Mouse (Mus musculus) midbrain, embryonic 16.5 days (tissue): ENCODE measurements around the gene Gm21861. TPM values are rescaled to one million over a fixed set of nuclear protein-coding genes. Genes with fewer than 3 reads are reported as not detected.
"Not testable (repeated sequence)": the region's sequence is repeated elsewhere in the genome, so short reads cannot be mapped to it uniquely, and the experiment has no call there.

Experiments used
- ATAC-seq: fragments of 200-750 bp; cut with Nextera tagmentation; 2 replicates; pipeline ENCODE4 v1.8.0; 2017; ENCODE audit warnings: moderate TSS enrichment
- H3K27ac ChIP-seq: fragments of 300-500 bp; sonication (generic); 2 replicates; pipeline ENCODE4 v1.5.1; 2014; ENCODE audit warnings: mild to moderate bottlenecking, low read length, mixed read lengths
- H3K27me3 ChIP-seq: fragments of 300-500 bp; sonication (generic); 2 replicates; pipeline ENCODE4 v1.6.1; 2014; ENCODE audit warnings: low read depth, low read length, mixed read lengths; ENCODE audit not compliant: control insufficient read depth, insufficient read depth
- H3K36me3 ChIP-seq: fragments of 300-500 bp; sonication (generic); 2 replicates; pipeline ENCODE4 v1.6.1; 2014; ENCODE audit warnings: mild to moderate bottlenecking, low read length, moderate library complexity, mixed read lengths; ENCODE audit not compliant: control insufficient read depth, insufficient read depth
- H3K4me1 ChIP-seq: fragments of 300-500 bp; sonication (generic); 2 replicates; pipeline ENCODE4 v1.6.1; 2014; ENCODE audit warnings: mild to moderate bottlenecking, low read length, mixed read lengths; ENCODE audit not compliant: control insufficient read depth, insufficient read depth
- H3K4me2 ChIP-seq: fragments of 300-500 bp; sonication (generic); 2 replicates; pipeline ENCODE4 v1.6.1; 2014; ENCODE audit warnings: mild to moderate bottlenecking, low read length, mixed read lengths
- H3K4me3 ChIP-seq: fragments of 300-500 bp; sonication (generic); 2 replicates; pipeline ENCODE4 v1.5.1; 2014; ENCODE audit warnings: low read depth, mild to moderate bottlenecking, low read length, moderate library complexity, mixed read lengths
- H3K9ac ChIP-seq: fragments of 300-500 bp; sonication (generic); 2 replicates; pipeline ENCODE4 v1.6.1; 2014; ENCODE audit warnings: low read depth, low read length, mixed read lengths
- H3K9me3 ChIP-seq: fragments of 300-500 bp; sonication (generic); replicated peaks from 2 replicates; pipeline ENCODE4 v1.6.1; 2014; ENCODE audit warnings: mild to moderate bottlenecking, low read length, mixed read lengths; ENCODE audit not compliant: control insufficient read depth, poor library complexity, severe bottlenecking
- WGBS: fragments of 180-500 bp; shearing (Covaris S2); extraction: QIAGEN DNeasy Blood & Tissue Kit; methylation state at CpG from one replicate; pipeline ENCODE4 v1.1.7; 2014; 5-methylcytosine and 5-hydroxymethylcytosine counted together
- polyA plus RNA-seq: library from polyadenylated mRNA; unstranded; fragments of >200 nt; fragmentation: Nextera tagmentation; extraction: Ambion mirVana; gene quantifications from 2 replicates; pipeline ENCODE4 v1.2.1, GENCODE M21; 2015

Gene Gm21861
- polyA plus RNA-seq: not detected in 2 replicates

- H3K4me2 ChIP-seq, H3K9me3 ChIP-seq, ATAC-seq, H3K4me3 ChIP-seq, H3K36me3 ChIP-seq, H3K4me1 ChIP-seq, H3K9ac ChIP-seq, H3K27me3 ChIP-seq, H3K27ac ChIP-seq: not testable (repeated sequence)
- WGBS: no CpG with 5 or more reads among the region's 7 CpGs
These were observed at the start of gene Gm21861 for GRCm38 (mm10) chrY:58814497-58814896. Gene Gm21861, minus strand, starts transcription at chrY:58814597.
